Mouse (Mus musculus) stomach, postnatal 0 days (tissue): ENCODE data around the gene Pef1.

Experiments used
- CTCF ChIP-seq: IDR thresholded peaks from 2 replicates; pipeline ENCODE4 v1.5.1; 2016; ENCODE audit warnings: antibody characterized with exemption, low read depth, mild to moderate bottlenecking, moderate library complexity
- EP300 ChIP-seq: optimal IDR thresholded peaks from 2 replicates; pipeline ENCODE3; 2016; ENCODE audit warnings: antibody characterized with exemption

- TF ChIP-seq CTCF (no peak), EP300 (no peak)
Measured at GRCm38 (mm10) chr4:130166061-130166460, 63.7 kb downstream of the Pef1 start.
